Mouse (Mus musculus): ENCODE measurements at regions not wholly inside any gene's neighbourhood (a gene's known extent, or its start where the extent isn't known, plus 50 kb on each side); places are given as distances from the start of the nearest gene placed in this dataset.

- no peak for ATAC-seq (ENCODE audit: insufficient number of reproducible peaks, insufficient read depth, low FRiP score, low read depth)
- no peak overlapping the region for H3K27ac ChIP-seq (replicated peaks in 1 of 2; ENCODE audit: control insufficient read depth in 1 of 2, insufficient read depth in 1 of 2, low read depth in 2 of 2, low read length in 2 of 2)
- no peak overlapping the region for H3K4me2 ChIP-seq (ENCODE audit: low read length)
- H3K4me1 ChIP-seq (ENCODE audit: control insufficient read depth in 2 of 2, insufficient read depth in 2 of 2, low read length in 2 of 2), result peaks cover 2 to 4% of the 10 kb centered on the region in 2 experiments; a peak in 3 of 4 replicates
- H3K27me3 ChIP-seq (ENCODE audit: control insufficient read depth, insufficient read depth, low read length), result no peaks in the 10 kb centered on the region
- no peaks in the 10 kb centered on the region for H3K36me3 ChIP-seq (ENCODE audit: control insufficient read depth, insufficient read depth, low read length)
- H3K9me3 ChIP-seq (ENCODE audit: control insufficient read depth, low read length), result no peaks in the 10 kb centered on the region
- 67% methylated on average over 7 of the region's 7 CpGs for WGBS
- no peak overlapping the region for H3K9ac ChIP-seq (ENCODE audit: low read length)
- H3K4me3 ChIP-seq (ENCODE audit: control insufficient read depth in 1 of 2, insufficient read depth in 1 of 2, low read depth in 1 of 2, low read length in 2 of 2), result no peak overlapping the region
These were observed 50.6 kb upstream of the Larp1 start for GRCm38 (mm10) chr11:57958233-57958632.

- Histone ChIP-seq H3K27ac (replicated peaks in 1 of 2; ENCODE audit: control insufficient read depth in 1 of 2, insufficient read depth in 1 of 2, low read depth in 2 of 2, low read length in 2 of 2) (no peak overlapping the region), H3K36me3 (ENCODE audit: control insufficient read depth, insufficient read depth, low read length) (no peaks in the 10 kb centered on the region), H3K4me2 (ENCODE audit: low read length) (no peak overlapping the region), H3K4me3 (ENCODE audit: control insufficient read depth in 1 of 2, insufficient read depth in 1 of 2, low read depth in 1 of 2, low read length in 2 of 2) (no peak overlapping the region), H3K4me1 (ENCODE audit: control insufficient read depth in 2 of 2, insufficient read depth in 2 of 2, low read length in 2 of 2) (peaks cover 2 to 9% of the 10 kb centered on the region in 2 experiments; a peak in 3 of 4 replicates), H3K9ac (ENCODE audit: low read length) (no peak overlapping the region), H3K9me3 (ENCODE audit: control insufficient read depth, low read length) (no peaks in the 10 kb centered on the region), H3K27me3 (ENCODE audit: control insufficient read depth, insufficient read depth, low read length) (no peaks in the 10 kb centered on the region)
- WGBS, result 86% methylated on average over 9 of the region's 9 CpGs
- no peak for ATAC-seq (ENCODE audit: insufficient number of reproducible peaks, insufficient read depth, low FRiP score, low read depth)
These were observed 52.0 kb upstream of the Larp1 start for GRCm38 (mm10) chr11:57956909-57957308.

DNA sequence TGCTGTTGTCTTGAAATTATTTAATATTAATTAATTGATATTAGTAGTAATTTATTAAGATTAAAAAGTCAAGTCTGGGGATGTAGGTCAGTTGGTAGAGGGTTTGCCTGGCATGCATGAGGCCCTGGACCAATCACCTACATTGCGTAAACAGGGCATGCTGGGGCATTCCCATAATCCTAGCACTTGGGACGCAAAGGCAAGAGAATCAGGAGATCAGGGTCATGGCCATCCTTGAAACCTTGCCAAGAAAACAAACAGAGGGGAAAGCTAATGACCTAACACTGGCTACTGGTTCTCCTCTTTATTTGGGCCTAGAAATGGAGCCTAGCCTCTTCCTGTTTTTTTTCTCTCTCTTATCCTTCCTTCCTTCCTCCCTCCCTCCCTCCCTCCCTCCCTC, 52.8 kb upstream of the Larp1 start:
- Histone ChIP-seq H3K36me3 (ENCODE audit: control insufficient read depth, insufficient read depth, low read length) (no peaks in the 10 kb centered on the region), H3K9me3 (ENCODE audit: control insufficient read depth, low read length) (no peaks in the 10 kb centered on the region), H3K27ac (replicated peaks in 1 of 2; ENCODE audit: control insufficient read depth in 1 of 2, insufficient read depth in 1 of 2, low read depth in 2 of 2, low read length in 2 of 2) (no peak overlapping the region), H3K4me2 (ENCODE audit: low read length) (no peak overlapping the region), H3K27me3 (ENCODE audit: control insufficient read depth, insufficient read depth, low read length) (no peaks in the 10 kb centered on the region), H3K4me1 (ENCODE audit: control insufficient read depth in 2 of 2, insufficient read depth in 2 of 2, low read length in 2 of 2) (peaks cover 2 to 9% of the 10 kb centered on the region in 2 experiments; a peak in 3 of 4 replicates), H3K4me3 (ENCODE audit: control insufficient read depth in 1 of 2, insufficient read depth in 1 of 2, low read depth in 1 of 2, low read length in 2 of 2) (no peak overlapping the region), H3K9ac (ENCODE audit: low read length) (no peak overlapping the region)
- ATAC-seq (ENCODE audit: insufficient number of reproducible peaks, insufficient read depth, low FRiP score, low read depth), result no peak
- 82% methylated on average over 2 of the region's 2 CpGs for WGBS

GRCm38 (mm10) chr11:57955476-57955875, 53.4 kb upstream of the Larp1 start:
- Histone ChIP-seq H3K27me3 (ENCODE audit: control insufficient read depth, insufficient read depth, low read length) (no peaks in the 10 kb centered on the region), H3K4me2 (ENCODE audit: low read length) (no peak overlapping the region), H3K27ac (replicated peaks in 1 of 2; ENCODE audit: control insufficient read depth in 1 of 2, insufficient read depth in 1 of 2, low read depth in 2 of 2, low read length in 2 of 2) (no peak overlapping the region), H3K4me1 (ENCODE audit: control insufficient read depth in 2 of 2, insufficient read depth in 2 of 2, low read length in 2 of 2) (peaks cover 2 to 9% of the 10 kb centered on the region in 2 experiments; a peak in 3 of 4 replicates), H3K4me3 (ENCODE audit: control insufficient read depth in 1 of 2, insufficient read depth in 1 of 2, low read depth in 1 of 2, low read length in 2 of 2) (no peak overlapping the region), H3K36me3 (ENCODE audit: control insufficient read depth, insufficient read depth, low read length) (no peaks in the 10 kb centered on the region), H3K9ac (ENCODE audit: low read length) (no peak overlapping the region), H3K9me3 (ENCODE audit: control insufficient read depth, low read length) (no peaks in the 10 kb centered on the region)
- WGBS, result 87% methylated on average over 7 of the region's 7 CpGs
- ATAC-seq (ENCODE audit: insufficient number of reproducible peaks, insufficient read depth, low FRiP score, low read depth), result no peak

GRCm38 (mm10) chr11:57954510-57955184, 54.2 kb upstream of the Larp1 start:
- Histone ChIP-seq H3K4me1 (ENCODE audit: control insufficient read depth in 2 of 2, insufficient read depth in 2 of 2, low read length in 2 of 2) (peaks cover 2 to 9% of the 10 kb centered on the region in 2 experiments; a peak in 3 of 4 replicates), H3K27me3 (ENCODE audit: control insufficient read depth, insufficient read depth, low read length) (no peaks in the 10 kb centered on the region), H3K27ac (replicated peaks in 1 of 2; ENCODE audit: control insufficient read depth in 1 of 2, insufficient read depth in 1 of 2, low read depth in 2 of 2, low read length in 2 of 2) (no peak overlapping the region), H3K9ac (ENCODE audit: low read length) (no peak overlapping the region), H3K4me3 (ENCODE audit: control insufficient read depth in 1 of 2, insufficient read depth in 1 of 2, low read depth in 1 of 2, low read length in 2 of 2) (no peak overlapping the region), H3K36me3 (ENCODE audit: control insufficient read depth, insufficient read depth, low read length) (no peaks in the 10 kb centered on the region), H3K4me2 (ENCODE audit: low read length) (no peak overlapping the region), H3K9me3 (ENCODE audit: control insufficient read depth, low read length) (no peaks in the 10 kb centered on the region)
- no peak for ATAC-seq (ENCODE audit: insufficient number of reproducible peaks, insufficient read depth, low FRiP score, low read depth)
- WGBS, result 53% methylated on average over 10 of the region's 10 CpGs

DNA sequence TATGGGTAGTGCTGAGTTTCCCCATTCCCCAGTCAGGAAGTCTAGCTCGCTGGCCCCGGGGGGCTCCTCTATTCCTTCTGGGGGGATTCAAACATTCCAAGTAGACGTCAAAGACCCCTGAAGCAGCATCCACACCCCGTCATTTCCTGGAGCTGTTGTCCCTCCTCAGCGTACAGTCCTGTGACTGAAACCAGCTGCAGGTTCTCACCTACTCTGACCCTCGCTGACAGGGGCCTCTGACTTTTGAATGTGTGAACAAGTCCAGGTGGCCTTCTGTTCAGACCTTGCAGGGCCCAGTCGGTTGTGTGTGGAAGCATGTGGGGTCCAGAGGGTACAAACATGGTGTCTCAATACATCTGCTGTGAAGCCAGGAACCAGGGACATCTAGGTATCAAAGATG, 55.2 kb upstream of the Larp1 start:
- no peak overlapping the region for H3K27ac ChIP-seq (replicated peaks in 1 of 2; ENCODE audit: control insufficient read depth in 1 of 2, insufficient read depth in 1 of 2, low read depth in 2 of 2, low read length in 2 of 2)
- no peaks in the 10 kb centered on the region for H3K27me3 ChIP-seq (ENCODE audit: control insufficient read depth, insufficient read depth, low read length)
- no peaks in the 10 kb centered on the region for H3K9me3 ChIP-seq (ENCODE audit: control insufficient read depth, low read length)
- no peak overlapping the region for H3K4me3 ChIP-seq (ENCODE audit: control insufficient read depth in 1 of 2, insufficient read depth in 1 of 2, low read depth in 1 of 2, low read length in 2 of 2)
- H3K36me3 ChIP-seq (ENCODE audit: control insufficient read depth, insufficient read depth, low read length), result no peaks in the 10 kb centered on the region
- no peak for ATAC-seq (ENCODE audit: insufficient number of reproducible peaks, insufficient read depth, low FRiP score, low read depth)
- no peak overlapping the region for H3K4me2 ChIP-seq (ENCODE audit: low read length)
- H3K4me1 ChIP-seq (ENCODE audit: control insufficient read depth in 2 of 2, insufficient read depth in 2 of 2, low read length in 2 of 2), result peaks cover 2 to 9% of the 10 kb centered on the region in 2 experiments; a peak in 3 of 4 replicates
- WGBS, result 53% methylated on average over 7 of the region's 7 CpGs
- no peak overlapping the region for H3K9ac ChIP-seq (ENCODE audit: low read length)

- Histone ChIP-seq H3K9ac (ENCODE audit: low read length) (no peak overlapping the region), H3K27me3 (ENCODE audit: control insufficient read depth, insufficient read depth, low read length) (no peaks in the 10 kb centered on the region), H3K4me2 (ENCODE audit: low read length) (no peak overlapping the region), H3K4me3 (ENCODE audit: control insufficient read depth in 1 of 2, insufficient read depth in 1 of 2, low read depth in 1 of 2, low read length in 2 of 2) (no peak overlapping the region), H3K4me1 (ENCODE audit: control insufficient read depth in 2 of 2, insufficient read depth in 2 of 2, low read length in 2 of 2) (peaks cover 2 to 9% of the 10 kb centered on the region in 2 experiments; a peak in 3 of 4 replicates), H3K27ac (replicated peaks in 1 of 2; ENCODE audit: control insufficient read depth in 1 of 2, insufficient read depth in 1 of 2, low read depth in 2 of 2, low read length in 2 of 2) (no peak overlapping the region), H3K36me3 (ENCODE audit: control insufficient read depth, insufficient read depth, low read length) (no peaks in the 10 kb centered on the region), H3K9me3 (ENCODE audit: control insufficient read depth, low read length) (no peaks in the 10 kb centered on the region)
- WGBS, result 53% methylated on average over 3 of the region's 3 CpGs
- no peak for ATAC-seq (ENCODE audit: insufficient number of reproducible peaks, insufficient read depth, low FRiP score, low read depth)
These were observed 56.2 kb upstream of the Larp1 start for GRCm38 (mm10) chr11:57952619-57953018.

Measured in heart, embryonic 14.5 days (tissue).